ENCODE assay signal across 22 mouse cellular contexts in the genomic region with DNA sequence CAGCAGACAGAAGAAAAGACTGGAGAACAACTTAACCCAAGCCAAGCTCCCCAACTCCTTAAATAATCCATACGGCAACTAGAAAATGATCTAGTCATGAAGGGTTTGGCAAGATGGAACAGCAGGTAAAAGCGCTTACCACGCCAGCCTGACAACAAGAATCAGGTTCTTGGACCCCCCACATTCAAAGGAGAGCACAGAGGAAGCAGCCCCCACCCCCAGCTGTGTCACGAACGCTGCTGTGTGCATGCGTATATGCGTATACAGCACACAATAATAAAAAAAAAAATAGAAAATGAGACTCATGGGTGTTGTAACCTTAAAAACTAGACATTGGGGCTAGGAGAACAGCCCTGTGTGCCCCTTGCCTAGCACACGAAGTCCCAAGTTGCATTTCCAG. TPM values are rescaled to one million over a fixed set of nuclear protein-coding genes. Genes with fewer than 3 reads are reported as not detected.
"Had no signal": no experiment of that assay in that cellular context is flagged by ENCODE, and none has a peak within 500 bp of the region (broad histone marks: within the 10 kb centered on the region; RNA-seq: fewer than 3 reads in every experiment).

No protein-coding gene starts in this region.

- H3K9me3 ChIP-seq: limb, embryonic 15.5 days; midbrain, embryonic 10.5 days; neural tube, embryonic 12.5 days had no signal

- H3K9ac ChIP-seq: limb, embryonic 15.5 days; liver, embryonic 14.5 days; neural tube, embryonic 12.5 days had no signal

- DNase-seq: kidney, adult 11 months; kidney, adult 9 months; kidney, postnatal 36 days; lung, adult 18-20 months; lung, postnatal 4 days; midbrain, embryonic 14.5 days; retina, postnatal 1 day; right cerebral cortex, postnatal 4 days; spleen, adult 18-20 months had no signal

- H3K27ac ChIP-seq: kidney, postnatal 0 days; limb, embryonic 15.5 days; liver, embryonic 14.5 days; midbrain, embryonic 10.5 days; neural tube, embryonic 12.5 days had no signal

- H3K27me3 ChIP-seq: limb, embryonic 15.5 days had no signal

- H3K36me3 ChIP-seq: limb, embryonic 15.5 days; midbrain, embryonic 10.5 days; neural tube, embryonic 12.5 days had no signal

- H3K4me2 ChIP-seq: limb, embryonic 15.5 days; neural tube, embryonic 12.5 days had no signal

- H3K4me3 ChIP-seq: limb, embryonic 15.5 days; midbrain, embryonic 10.5 days; myocyte; neural tube, embryonic 12.5 days had no signal

RNA-seq across cellular contexts. Expression of a gene that starts 16.7 kb away (rescaled TPM):
- total RNA-seq: layer of hippocampus, adult 18-20 months; layer of hippocampus, postnatal 14 days; left cerebral cortex, adult 18-20 months; left cerebral cortex, postnatal 14 days; megakaryocyte, adult 5-6 weeks had no signal
- polyA plus RNA-seq: kidney, postnatal 0 days; limb, embryonic 11.5 days; limb, embryonic 15.5 days; liver, embryonic 14.5 days; lung, embryonic 16.5 days; midbrain, embryonic 10.5 days; midbrain, embryonic 14.5 days had no signal
